Mouse (Mus musculus): ENCODE data around the gene Ipo11. TPM values are rescaled to one million over a fixed set of nuclear protein-coding genes. Genes with fewer than 3 reads are reported as not detected.

The Ipo11 gene
- polyA plus RNA-seq, 1 experiment from 2014 or later: 46.8 TPM

DNA sequence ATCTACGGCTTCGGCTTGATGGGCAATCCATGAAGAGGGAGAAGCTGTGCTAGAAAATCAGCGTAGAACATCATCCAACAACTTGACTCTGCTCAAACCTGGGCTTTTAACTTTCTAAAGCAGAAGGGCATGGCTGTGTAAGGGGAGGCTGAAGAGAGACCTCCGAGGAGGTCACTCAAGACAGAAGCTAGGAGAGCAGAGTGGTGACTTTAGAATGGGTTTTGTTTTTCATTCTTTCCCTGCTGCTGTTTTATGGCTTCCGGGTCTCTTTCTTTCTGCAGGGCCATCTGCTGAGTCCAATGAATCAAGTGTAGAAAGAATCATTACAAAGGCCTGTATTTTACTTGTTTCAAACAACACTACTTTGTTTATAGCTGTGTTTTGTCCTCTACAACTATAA, 119.7 kb downstream of the Ipo11 start:
- no peak for ATAC-seq

DNA sequence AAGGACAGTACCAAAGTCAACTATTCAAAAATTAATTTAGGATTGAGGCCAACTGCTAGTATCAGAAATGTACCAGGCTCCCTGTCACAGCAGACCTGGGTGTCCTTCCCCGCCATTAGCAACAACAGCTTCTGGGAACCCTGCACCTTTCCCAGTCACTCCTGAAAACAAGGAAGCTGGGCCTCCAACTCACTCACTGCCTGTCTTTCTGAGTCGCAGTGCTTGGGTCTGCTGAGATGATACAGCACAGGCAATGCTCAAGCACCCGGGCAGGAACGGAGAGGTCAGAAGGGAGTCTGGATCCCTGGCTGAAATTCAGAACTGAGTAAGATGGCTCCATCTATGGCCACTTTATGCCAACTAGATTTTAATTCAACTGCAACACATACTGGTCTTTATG, 123.2 kb downstream of the Ipo11 start:
- ATAC-seq: no peak
- Histone ChIP-seq H3K9ac (ENCODE audit: low read length) (no peak overlapping the region), H3K27me3 (replicated peaks; ENCODE audit: control insufficient read depth, insufficient read depth, low read length) (no peaks in the 10 kb centered on the region), H3K36me3 (ENCODE audit: control insufficient read depth, insufficient read depth, low read length) (peaks cover 15% of the 10 kb centered on the region), H3K4me2 (ENCODE audit: low read length) (no peak overlapping the region), H3K27ac (ENCODE audit: low read depth, low read length) (no peak overlapping the region), H3K4me1 (ENCODE audit: control insufficient read depth, insufficient read depth, low read length) (no peaks in the 10 kb centered on the region), H3K9me3 (replicated peaks; ENCODE audit: control insufficient read depth, low read length) (no peaks in the 10 kb centered on the region), H3K4me3 (ENCODE audit: low read depth, low read length) (no peak overlapping the region)
- no peak for DNase-seq (ENCODE audit: low spot score)
- 92% methylated on average over 4 of the region's 4 CpGs for WGBS

More for the DNA sequence above, 119.7 kb downstream of the Ipo11 start:
- no peak overlapping the region for H3K4me2 ChIP-seq (ENCODE audit: low read length)
- DNase-seq (ENCODE audit: low spot score): no peak
- H3K9ac ChIP-seq (ENCODE audit: low read length): no peak overlapping the region
- WGBS: 90% methylated on average over 5 of the region's 5 CpGs
- H3K4me1 ChIP-seq (ENCODE audit: control insufficient read depth, insufficient read depth, low read length): no peaks in the 10 kb centered on the region
- no peak overlapping the region for H3K27ac ChIP-seq (ENCODE audit: low read depth, low read length)
- H3K27me3 ChIP-seq (replicated peaks; ENCODE audit: control insufficient read depth, insufficient read depth, low read length): no peaks in the 10 kb centered on the region
- no peaks in the 10 kb centered on the region for H3K9me3 ChIP-seq (replicated peaks; ENCODE audit: control insufficient read depth, low read length)
- H3K36me3 ChIP-seq (ENCODE audit: control insufficient read depth, insufficient read depth, low read length): peaks cover 1% of the 10 kb centered on the region; the same call in 1 of the 2 replicates
- no peak overlapping the region for H3K4me3 ChIP-seq (ENCODE audit: low read depth, low read length)

DNA sequence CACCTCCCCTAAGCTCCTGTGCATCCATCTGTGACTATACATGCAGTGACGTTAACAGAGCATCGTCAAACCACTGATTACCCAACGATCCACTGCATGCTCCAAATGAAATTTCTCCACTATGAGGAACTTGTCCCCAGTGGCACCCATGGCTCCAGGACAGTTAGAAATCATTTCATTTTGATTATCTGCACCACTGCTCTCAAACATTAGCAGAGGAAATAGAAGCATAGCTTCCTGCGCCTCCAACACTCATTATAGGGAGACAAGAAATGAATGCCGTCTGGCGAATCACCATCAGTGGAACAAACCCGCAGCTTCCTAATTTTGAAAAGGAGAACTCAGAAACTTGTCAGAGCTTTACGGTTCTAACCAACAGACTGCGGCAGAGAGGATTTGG, 123.7 kb downstream of the Ipo11 start:
- ATAC-seq (no peak), DNase-seq (ENCODE audit: low spot score) (no peak)
- WGBS: 87% methylated on average over 9 of the region's 9 CpGs
- H3K9me3 ChIP-seq (replicated peaks; ENCODE audit: control insufficient read depth, low read length): no peaks in the 10 kb centered on the region
- no peaks in the 10 kb centered on the region for H3K27me3 ChIP-seq (replicated peaks; ENCODE audit: control insufficient read depth, insufficient read depth, low read length)
- H3K27ac ChIP-seq (ENCODE audit: low read depth, low read length): no peak overlapping the region
- peaks cover 15% of the 10 kb centered on the region for H3K36me3 ChIP-seq (ENCODE audit: control insufficient read depth, insufficient read depth, low read length)
- no peak overlapping the region for H3K9ac ChIP-seq (ENCODE audit: low read length)
- no peak overlapping the region for H3K4me3 ChIP-seq (ENCODE audit: low read depth, low read length)
- H3K4me1 ChIP-seq (ENCODE audit: control insufficient read depth, insufficient read depth, low read length): no peaks in the 10 kb centered on the region
- H3K4me2 ChIP-seq (ENCODE audit: low read length): no peak overlapping the region

DNA sequence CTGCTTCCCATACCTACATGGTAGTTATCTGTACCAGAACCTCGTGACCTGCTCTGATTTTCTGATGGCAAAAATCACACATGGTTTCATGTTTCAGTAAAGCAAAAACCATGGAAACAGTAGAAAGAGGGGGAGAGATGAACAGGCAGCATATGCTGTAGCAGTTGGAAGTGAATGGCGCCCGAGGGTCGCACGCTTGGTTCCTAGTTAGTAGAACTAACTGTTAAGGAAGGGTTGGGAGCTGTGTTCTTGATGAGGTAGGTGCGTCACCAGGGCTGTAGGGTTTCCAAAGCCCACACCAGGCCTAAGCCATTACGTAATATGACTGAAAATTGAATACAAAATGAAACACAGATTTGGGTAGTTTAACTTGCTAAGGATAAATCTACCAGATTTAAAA, 126.6 kb downstream of the Ipo11 start:
- H3K27me3 ChIP-seq (replicated peaks; ENCODE audit: control insufficient read depth, insufficient read depth, low read length): no peaks in the 10 kb centered on the region
- H3K27ac ChIP-seq (ENCODE audit: low read depth, low read length): no peak overlapping the region
- no peak overlapping the region for H3K4me2 ChIP-seq (ENCODE audit: low read length)
- DNase-seq (ENCODE audit: low spot score) (no peak), ATAC-seq (no peak)
- H3K4me1 ChIP-seq (ENCODE audit: control insufficient read depth, insufficient read depth, low read length): no peaks in the 10 kb centered on the region
- whole genome bisulfite sequencing: 96% methylated on average over 7 of the region's 7 CpGs
- H3K36me3 ChIP-seq (ENCODE audit: control insufficient read depth, insufficient read depth, low read length): peaks cover 15% of the 10 kb centered on the region
- H3K9me3 ChIP-seq (replicated peaks; ENCODE audit: control insufficient read depth, low read length): no peaks in the 10 kb centered on the region
- H3K4me3 ChIP-seq (ENCODE audit: low read depth, low read length): no peak overlapping the region
- H3K9ac ChIP-seq (ENCODE audit: low read length): no peak overlapping the region

DNA sequence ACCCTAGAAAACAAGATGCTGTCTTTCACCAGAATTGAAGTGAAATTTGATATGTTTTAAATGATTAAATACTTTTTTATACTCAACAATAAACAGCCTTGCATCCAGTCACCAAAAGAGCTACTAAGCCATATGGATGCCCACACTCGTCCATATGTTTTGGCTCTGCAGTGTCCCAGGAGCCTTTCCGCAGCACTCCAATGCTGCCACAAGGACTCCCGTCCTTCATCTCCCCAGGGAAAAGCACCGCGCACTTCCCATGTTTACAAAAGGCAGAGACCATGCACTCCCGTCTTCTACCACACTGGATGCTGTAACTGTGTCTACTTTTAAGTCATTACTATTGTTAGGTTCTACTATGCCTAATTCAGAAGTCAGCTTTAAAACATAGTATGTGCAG, 127.9 kb downstream of the Ipo11 start:
- Histone ChIP-seq H3K36me3 (ENCODE audit: control insufficient read depth, insufficient read depth, low read length) (peaks cover 16% of the 10 kb centered on the region), H3K9ac (ENCODE audit: low read length) (no peak overlapping the region), H3K4me1 (ENCODE audit: control insufficient read depth, insufficient read depth, low read length) (no peaks in the 10 kb centered on the region), H3K4me3 (ENCODE audit: low read depth, low read length) (no peak overlapping the region), H3K9me3 (replicated peaks; ENCODE audit: control insufficient read depth, low read length) (no peaks in the 10 kb centered on the region), H3K27ac (ENCODE audit: low read depth, low read length) (no peak overlapping the region), H3K27me3 (replicated peaks; ENCODE audit: control insufficient read depth, insufficient read depth, low read length) (no peaks in the 10 kb centered on the region), H3K4me2 (ENCODE audit: low read length) (no peak overlapping the region)
- 85% methylated on average over 6 of the region's 6 CpGs for WGBS
- DNase-seq (ENCODE audit: low spot score) (no peak), ATAC-seq (no peak)

DNA sequence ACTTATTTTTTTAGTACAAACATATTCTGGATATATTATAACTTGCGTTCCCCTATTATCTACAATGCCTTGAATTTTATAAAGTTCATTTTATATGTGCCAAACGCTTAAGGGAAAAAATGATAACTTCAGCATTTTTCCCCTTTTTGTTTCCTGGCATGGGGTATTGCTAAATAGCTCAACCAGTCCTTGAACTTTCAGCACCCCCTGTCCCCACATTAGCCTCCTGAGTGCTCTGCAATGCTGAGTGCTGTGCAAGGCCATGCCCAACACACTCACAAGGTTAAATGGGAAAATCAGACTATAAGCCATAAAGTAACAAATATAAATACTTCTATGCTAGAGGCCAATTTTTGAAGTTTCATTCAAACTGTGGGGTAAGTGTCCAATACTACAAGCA, 128.4 kb downstream of the Ipo11 start:
- DNase-seq (ENCODE audit: low spot score): no peak
- H3K27me3 ChIP-seq (replicated peaks; ENCODE audit: control insufficient read depth, insufficient read depth, low read length): no peaks in the 10 kb centered on the region
- no peak overlapping the region for H3K9ac ChIP-seq (ENCODE audit: low read length)
- no peak overlapping the region for H3K27ac ChIP-seq (ENCODE audit: low read depth, low read length)
- H3K36me3 ChIP-seq (ENCODE audit: control insufficient read depth, insufficient read depth, low read length): peaks cover 19% of the 10 kb centered on the region
- no peaks in the 10 kb centered on the region for H3K4me1 ChIP-seq (ENCODE audit: control insufficient read depth, insufficient read depth, low read length)
- no peak overlapping the region for H3K4me3 ChIP-seq (ENCODE audit: low read depth, low read length)
- WGBS: 96% methylated on average over 2 of the region's 2 CpGs
- no peak for ATAC-seq
- H3K4me2 ChIP-seq (ENCODE audit: low read length): no peak overlapping the region
- no peaks in the 10 kb centered on the region for H3K9me3 ChIP-seq (replicated peaks; ENCODE audit: control insufficient read depth, low read length)

DNA sequence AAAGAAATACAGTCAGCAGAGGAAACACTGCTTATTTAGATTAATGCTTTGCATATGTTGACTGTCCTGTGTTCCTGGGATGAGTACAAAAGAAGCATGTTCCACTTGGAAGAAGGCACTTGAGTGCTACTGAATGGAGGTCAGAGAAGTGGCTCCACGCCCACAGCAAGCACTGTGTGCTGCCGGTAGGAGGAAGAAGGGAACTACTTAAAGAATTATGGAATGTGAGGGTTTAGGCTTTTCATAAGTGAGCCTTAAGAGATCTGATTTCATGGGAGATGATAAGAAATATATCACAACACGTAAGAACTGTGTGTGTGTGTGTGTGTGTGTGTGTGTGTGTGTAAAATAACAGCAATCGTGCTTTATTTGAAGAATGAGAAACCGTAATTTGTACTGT, 129.5 kb downstream of the Ipo11 start:
- Histone ChIP-seq H3K27ac (ENCODE audit: low read depth, low read length) (no peak overlapping the region), H3K4me2 (ENCODE audit: low read length) (no peak overlapping the region), H3K36me3 (ENCODE audit: control insufficient read depth, insufficient read depth, low read length) (peaks cover 22% of the 10 kb centered on the region), H3K4me3 (ENCODE audit: low read depth, low read length) (no peak overlapping the region), H3K9me3 (replicated peaks; ENCODE audit: control insufficient read depth, low read length) (no peaks in the 10 kb centered on the region), H3K4me1 (ENCODE audit: control insufficient read depth, insufficient read depth, low read length) (no peaks in the 10 kb centered on the region), H3K9ac (ENCODE audit: low read length) (no peak overlapping the region), H3K27me3 (replicated peaks; ENCODE audit: control insufficient read depth, insufficient read depth, low read length) (no peaks in the 10 kb centered on the region)
- DNase-seq (ENCODE audit: low spot score) (no peak), ATAC-seq (no peak)
- 92% methylated on average over 5 of the region's 5 CpGs for WGBS

DNA sequence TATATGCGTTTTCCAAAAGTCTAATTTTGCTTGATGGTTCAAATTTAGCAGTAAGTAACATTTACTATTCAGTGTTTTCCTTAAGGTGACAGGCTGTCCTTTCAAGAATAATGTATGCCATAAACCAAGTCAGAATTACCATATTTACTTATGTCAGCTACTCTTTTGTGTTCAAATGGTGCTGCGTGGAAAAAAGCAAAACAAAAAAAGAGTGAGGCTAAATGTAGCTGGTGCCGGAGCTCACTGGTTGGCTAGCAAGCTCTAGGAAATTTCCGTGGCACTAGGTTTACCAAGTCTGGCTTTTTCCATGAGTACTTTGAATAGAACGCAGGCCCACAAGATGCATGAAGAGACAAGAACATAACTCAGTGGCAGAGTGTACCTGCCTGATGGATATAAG, 131.6 kb downstream of the Ipo11 start:
- H3K4me2 ChIP-seq (ENCODE audit: low read length): no peak overlapping the region
- no peak overlapping the region for H3K9ac ChIP-seq (ENCODE audit: low read length)
- no peak overlapping the region for H3K27ac ChIP-seq (ENCODE audit: low read depth, low read length)
- H3K36me3 ChIP-seq (ENCODE audit: control insufficient read depth, insufficient read depth, low read length): peaks cover 16% of the 10 kb centered on the region
- no peaks in the 10 kb centered on the region for H3K27me3 ChIP-seq (replicated peaks; ENCODE audit: control insufficient read depth, insufficient read depth, low read length)
- WGBS: 85% methylated on average over 5 of the region's 5 CpGs
- no peaks in the 10 kb centered on the region for H3K9me3 ChIP-seq (replicated peaks; ENCODE audit: control insufficient read depth, low read length)
- DNase-seq (ENCODE audit: low spot score) (no peak), ATAC-seq (peak; percentile 20; the same call in 1 of the 2 replicates)
- no peak overlapping the region for H3K4me3 ChIP-seq (ENCODE audit: low read depth, low read length)
- H3K4me1 ChIP-seq (ENCODE audit: control insufficient read depth, insufficient read depth, low read length): no peaks in the 10 kb centered on the region

DNA sequence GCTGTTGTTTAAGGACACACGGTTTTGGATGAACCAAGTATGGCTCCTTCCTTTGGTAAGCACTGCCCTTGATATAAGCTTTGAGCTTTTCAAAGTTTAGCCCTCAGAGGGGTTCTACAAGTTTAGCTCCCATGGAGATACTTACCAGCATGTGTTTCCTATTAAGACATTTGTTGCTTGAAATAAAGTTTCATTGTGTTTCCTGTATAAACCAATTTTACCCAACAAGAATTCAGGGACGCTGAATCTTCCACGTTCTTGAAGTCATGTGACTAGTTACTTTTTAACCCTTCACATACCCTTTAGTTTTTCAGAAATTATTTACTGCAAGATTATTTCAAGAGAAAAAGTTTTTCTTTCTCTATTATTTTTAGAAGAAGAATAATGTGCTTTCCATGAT, 138.7 kb downstream of the Ipo11 start:
- Histone ChIP-seq H3K36me3 (ENCODE audit: control insufficient read depth, insufficient read depth, low read length) (peaks cover 28% of the 10 kb centered on the region), H3K4me2 (ENCODE audit: low read length) (no peak overlapping the region), H3K9me3 (replicated peaks; ENCODE audit: control insufficient read depth, low read length) (no peaks in the 10 kb centered on the region), H3K9ac (ENCODE audit: low read length) (no peak overlapping the region), H3K27ac (ENCODE audit: low read depth, low read length) (no peak overlapping the region), H3K4me1 (ENCODE audit: control insufficient read depth, insufficient read depth, low read length) (no peaks in the 10 kb centered on the region), H3K27me3 (replicated peaks; ENCODE audit: control insufficient read depth, insufficient read depth, low read length) (no peaks in the 10 kb centered on the region), H3K4me3 (ENCODE audit: low read depth, low read length) (no peak overlapping the region)
- WGBS: 64% methylated on average over 3 of the region's 3 CpGs
- no peak for ATAC-seq
- no peak for DNase-seq (ENCODE audit: low spot score)

Measured in forebrain, embryonic 14.5 days (tissue).